Mouse (Mus musculus) thymus, postnatal 4 days (tissue): Measurements from ENCODE around the gene Clint1.
A peak's percentile ranks its signal among the peaks of the same experiment; 100 is the strongest.

Experiments
- DNase-seq: peaks from one replicate; pipeline ENCODE4 v3.0.0; 2021

Clint1 gene

GRCm38 (mm10) chr11:45938917-45939316 is 87.1 kb downstream of the Clint1 start:
- DNase-seq: no peak

DNA sequence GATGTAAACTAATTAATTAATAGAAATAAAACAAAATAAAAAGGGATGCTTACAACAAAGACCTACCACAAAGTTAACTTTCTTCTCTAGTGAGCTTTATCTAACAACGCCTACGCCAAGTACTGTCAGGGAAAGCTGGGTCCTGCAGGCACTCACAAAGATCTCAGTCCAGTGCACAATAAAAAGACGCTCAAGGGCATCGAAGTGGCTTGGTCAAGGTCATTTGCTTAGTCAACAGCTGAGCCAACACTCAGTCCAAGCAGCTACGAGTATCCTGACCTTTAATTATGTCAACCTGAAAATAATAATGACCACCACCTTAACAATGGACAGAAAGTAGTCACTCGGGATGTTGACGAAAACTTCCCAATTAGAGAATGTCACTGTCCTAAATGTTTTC is 90.4 kb downstream of the Clint1 start:
- DNase-seq: no peak

DNA sequence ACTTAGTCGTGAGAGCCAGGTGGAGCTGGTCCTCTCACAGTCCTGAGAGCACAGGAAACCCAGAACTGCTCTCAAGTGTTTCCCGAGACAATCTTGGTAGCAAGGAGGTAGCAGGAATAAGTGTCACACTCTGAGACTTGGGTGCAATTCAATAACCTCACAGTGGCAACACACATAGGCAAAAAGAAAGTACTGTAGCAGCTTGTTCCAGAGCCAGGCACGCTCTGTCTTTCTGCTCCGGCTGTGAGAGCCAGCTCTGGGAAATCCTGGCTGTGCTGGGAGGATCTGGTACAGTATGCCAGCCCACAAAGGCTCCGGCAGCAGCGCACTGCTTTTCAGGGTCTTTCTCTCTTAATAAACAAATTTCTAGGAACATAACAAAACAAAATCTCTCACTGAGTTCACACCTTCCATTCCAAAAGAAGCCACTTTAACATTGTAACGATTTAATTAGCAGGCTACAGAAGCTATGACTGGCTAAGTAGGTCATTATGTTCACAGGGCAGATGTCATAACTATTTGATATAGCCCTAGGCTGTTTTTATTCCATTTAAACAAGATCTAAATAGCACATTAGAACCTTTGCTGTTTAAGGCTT is 91.4 kb downstream of the Clint1 start:
- DNase-seq: no peak

DNA sequence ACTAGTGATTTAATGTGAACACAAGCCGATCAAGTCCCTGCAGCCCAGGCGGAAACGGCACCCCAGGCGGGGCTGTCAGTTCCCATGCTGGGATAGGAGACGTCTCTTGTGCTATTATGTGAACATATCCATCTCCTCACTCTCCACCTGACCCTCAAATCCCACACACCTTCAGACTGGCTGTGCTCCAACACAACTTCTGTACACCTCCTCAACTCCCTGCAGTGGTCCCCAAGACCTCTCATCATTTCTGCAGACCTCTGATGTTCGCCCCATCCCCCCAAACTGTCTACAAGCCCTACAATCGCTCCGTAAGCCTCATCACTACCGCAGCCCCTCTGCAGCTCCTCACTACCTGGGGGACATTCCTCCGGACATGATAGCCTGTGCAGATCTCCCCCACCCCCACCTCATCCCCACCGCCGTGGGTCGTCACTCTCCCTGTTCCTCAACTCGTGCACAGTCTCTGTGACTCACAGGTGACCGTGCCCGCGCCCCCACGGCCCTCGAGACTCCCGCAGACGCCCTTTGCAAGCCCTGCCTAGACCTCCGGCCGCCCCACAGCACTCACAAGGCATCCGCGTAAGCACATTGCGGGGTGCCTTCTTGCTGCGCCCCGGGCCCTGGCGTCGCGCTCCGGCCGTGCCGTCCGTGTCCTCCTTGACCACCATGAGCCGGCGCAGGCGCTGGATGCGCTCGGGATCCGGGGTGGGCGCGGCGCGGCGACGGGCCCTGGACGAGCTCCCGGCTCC is 92.2 kb downstream of the Clint1 start:
- peak; percentile 57 for DNase-seq

- DNase-seq: peak; percentile 100
Measured at GRCm38 (mm10) chr11:45944643-45945156, 92.8 kb downstream of the Clint1 start, which contains the start of gene Lsm11. TSS of gene Lsm11 (minus strand) at chr11:45944935.

- no peak for DNase-seq
Measured at GRCm38 (mm10) chr11:45946796-45947195, 94.9 kb downstream of the Clint1 start.

DNA sequence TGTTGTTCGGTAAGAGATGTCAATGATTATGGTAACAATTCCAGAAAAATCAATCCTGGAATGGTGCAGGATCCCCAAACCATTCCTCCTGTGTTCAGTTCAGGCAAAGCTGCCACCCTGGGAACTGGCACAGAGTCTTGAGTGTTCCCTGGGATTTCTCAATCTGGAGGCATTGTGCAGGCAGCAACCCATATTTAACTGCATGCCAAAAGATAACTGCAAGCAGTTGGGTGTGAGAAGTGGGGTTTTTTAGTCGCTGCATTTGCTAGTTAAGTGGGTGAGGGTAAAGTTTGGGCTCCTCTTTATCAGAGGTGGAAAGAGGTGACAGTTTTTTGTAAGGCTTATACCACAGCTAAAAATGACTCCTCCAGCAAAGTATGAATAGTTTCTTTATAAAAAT is 95.6 kb downstream of the Clint1 start:
- no peak for DNase-seq

DNA sequence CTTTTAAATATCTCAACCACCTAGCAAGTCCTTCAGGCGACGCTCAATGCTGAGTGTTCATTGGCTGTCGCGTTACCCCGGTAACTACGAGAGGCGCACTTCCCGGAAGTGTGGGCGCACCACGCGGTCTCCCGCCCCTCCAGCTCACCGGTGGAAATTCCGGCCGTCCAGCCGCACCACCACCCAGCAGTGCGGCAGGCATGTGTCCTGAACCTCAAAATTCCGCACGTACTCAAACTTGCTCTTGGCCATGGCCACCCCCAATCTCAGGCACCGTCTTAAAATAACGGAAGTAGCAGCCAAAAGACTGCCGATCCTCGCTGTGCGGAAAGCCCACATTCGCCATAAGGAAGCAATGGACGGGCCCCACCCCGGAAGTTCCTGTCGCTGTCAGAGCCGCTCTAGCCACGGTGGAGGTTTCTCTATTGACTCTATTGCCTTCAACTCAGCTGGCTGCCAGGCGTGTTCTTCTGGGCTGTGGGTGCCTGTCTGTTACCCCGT is 103.3 kb downstream of the Clint1 start, which contains the start of gene Thg1l:
Thg1l (minus strand) TSS at position 368 of the 501 bp plus-strand sequence.
- peak; percentile 91 for DNase-seq

- peak; percentile 60 for DNase-seq
Measured at GRCm38 (mm10) chr11:45959598-45959997, 107.7 kb downstream of the Clint1 start.

- peak; percentile 48 for DNase-seq
Measured at GRCm38 (mm10) chr11:45960003-45960402, 108.2 kb downstream of the Clint1 start.
